ENCODE assay signal across 21 mouse cellular contexts in the genomic region with DNA sequence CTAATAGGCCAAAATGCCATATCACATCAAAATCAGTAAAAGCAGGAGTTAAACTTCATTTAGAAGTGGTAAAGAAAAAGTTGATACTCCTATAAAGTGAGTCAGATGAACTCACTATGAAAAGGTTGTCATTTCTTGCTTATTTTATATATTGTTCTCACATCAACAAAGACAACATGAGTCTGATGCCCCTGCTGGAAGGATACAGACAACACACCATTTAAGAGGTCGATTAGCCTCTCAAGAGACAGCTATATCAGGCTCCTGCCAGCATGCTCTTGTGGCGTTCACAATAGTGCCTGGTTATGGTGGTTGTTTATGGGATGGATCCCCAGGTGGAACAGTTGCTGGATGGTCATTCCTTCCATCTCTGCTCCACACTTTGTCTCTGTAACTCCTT. TPM values are rescaled to one million over a fixed set of nuclear protein-coding genes. Genes with fewer than 3 reads are reported as not detected.
DNase-seq lines count a peak whose midpoint lies in the region; ATAC-seq and TF ChIP-seq lines count a peak whose summit lies in the region.
"Had no signal": no experiment of that assay in that cellular context is flagged by ENCODE, and none has a peak within 500 bp of the region (broad histone marks: within the 10 kb centered on the region; RNA-seq: fewer than 3 reads in every experiment).

No protein-coding gene starts in this region.

- H3K4me2 ChIP-seq in intestine, postnatal 0 days (replicated peaks; ENCODE audit: low read depth) = no peak overlapping the region
- H3K4me2 ChIP-seq in intestine, embryonic 16.5 days (ENCODE audit: low read depth, low read length) = no peak overlapping the region
- H3K4me2 ChIP-seq: embryonic facial prominence, embryonic 13.5 days; forebrain, embryonic 12.5 days; heart, embryonic 12.5 days; hindbrain, embryonic 14.5 days had no signal

- H3K9ac ChIP-seq in intestine, postnatal 0 days (ENCODE audit: low read depth, low read length) = no peak overlapping the region
- H3K9ac ChIP-seq in intestine, embryonic 16.5 days (ENCODE audit: low read depth, low read length) = no peak overlapping the region
- H3K9ac ChIP-seq: embryonic facial prominence, embryonic 13.5 days; forebrain, embryonic 12.5 days; heart, embryonic 12.5 days; hindbrain, embryonic 14.5 days had no signal

- H3K9me3 ChIP-seq in intestine, postnatal 0 days (ENCODE audit: control insufficient read depth) = no peaks in the 10 kb centered on the region
- no peaks in the 10 kb centered on the region for H3K9me3 ChIP-seq in intestine, embryonic 16.5 days (ENCODE audit: control insufficient read depth, low read length)
- H3K9me3 ChIP-seq: embryonic facial prominence, embryonic 13.5 days; forebrain, embryonic 12.5 days; heart, embryonic 12.5 days; hindbrain, embryonic 10.5 days had no signal

- no peak for ATAC-seq in intestine, postnatal 0 days
- ATAC-seq in intestine, embryonic 16.5 days = no peak
- ATAC-seq in megakaryocyte progenitor cell, adult 5-6 weeks (replicated peaks; ENCODE audit: poor library complexity) = peak; percentile 73
- ATAC-seq: forebrain, embryonic 16.5 days; Patski had no signal

- H3K4me3 ChIP-seq in intestine, postnatal 0 days (ENCODE audit: low read depth, low read length) = no peak overlapping the region
- no peak overlapping the region for H3K4me3 ChIP-seq in intestine, embryonic 16.5 days (ENCODE audit: low read length)
- H3K4me3 ChIP-seq: embryonic facial prominence, embryonic 13.5 days; forebrain, embryonic 12.5 days; heart, embryonic 12.5 days; hindbrain, embryonic 10.5 days had no signal

- TF ChIP-seq CTCF in intestine, postnatal 0 days (IDR thresholded peaks at IDR 0.05; ENCODE audit: low read depth) = peak; percentile 39

- H3K27me3 ChIP-seq in intestine, postnatal 0 days (replicated peaks; ENCODE audit: control insufficient read depth, insufficient read depth, low read length) = no peaks in the 10 kb centered on the region
- H3K27me3 ChIP-seq in intestine, embryonic 16.5 days (replicated peaks; ENCODE audit: control insufficient read depth, insufficient read depth, low read length) = no peaks in the 10 kb centered on the region
- H3K27me3 ChIP-seq: embryonic facial prominence, embryonic 13.5 days; forebrain, embryonic 12.5 days; heart, embryonic 12.5 days; Patski had no signal

- H3K4me1 ChIP-seq in intestine, postnatal 0 days (replicated peaks; ENCODE audit: control insufficient read depth, insufficient read depth, low read length) = no peaks in the 10 kb centered on the region
- no peaks in the 10 kb centered on the region for H3K4me1 ChIP-seq in intestine, embryonic 16.5 days (ENCODE audit: control insufficient read depth, insufficient read depth, low read length)
- H3K4me1 ChIP-seq: forebrain, embryonic 12.5 days; heart, embryonic 12.5 days; hindbrain, embryonic 10.5 days had no signal

- 75% methylated on average over 2 of the region's 2 CpGs for WGBS in intestine, postnatal 0 days
- WGBS in intestine, embryonic 16.5 days = 68% methylated on average over 2 of the region's 2 CpGs

- peak; percentile 28 for DNase-seq in thymus, postnatal 0 days (ENCODE audit: low spot score)
- DNase-seq in thymus, postnatal 36 days = no peak
- no peak for DNase-seq in cerebellum, adult 11 months
- no peak for DNase-seq in kidney, postnatal 4 days
- DNase-seq: adrenal gland, postnatal 10 days; cerebellum, adult 11-12 months; cerebellum, adult 9-10 months; cerebellum, postnatal 25 days; gastrocnemius, postnatal 10 days had no signal

- no peak overlapping the region for H3K27ac ChIP-seq in intestine, postnatal 0 days (ENCODE audit: low read depth, low read length)
- no peak overlapping the region for H3K27ac ChIP-seq in intestine, embryonic 16.5 days (ENCODE audit: low read length)
- H3K27ac ChIP-seq: embryonic facial prominence, embryonic 13.5 days; forebrain, embryonic 12.5 days; hindbrain, embryonic 10.5 days; hindbrain, embryonic 14.5 days had no signal

- peaks cover 40% of the 10 kb centered on the region for H3K36me3 ChIP-seq in intestine, postnatal 0 days (ENCODE audit: control insufficient read depth, insufficient read depth)
- H3K36me3 ChIP-seq in intestine, embryonic 16.5 days (ENCODE audit: control insufficient read depth, insufficient read depth, low read length) = 0 out of 2 replicates have a peak, but pooled peaks cover 4% of the 10 kb centered on the region
- H3K36me3 ChIP-seq: forebrain, embryonic 12.5 days had no signal

RNA-seq across cellular contexts. Expression of a gene that starts 24.7 kb away (rescaled TPM):
- polyA plus RNA-seq in intestine, postnatal 0 days (2015; fragmentation: Nextera tagmentation; extraction: Ambion mirVana) = 0.13 TPM in 1 of 2 replicates, not detected in the other
- 0.11 and 0.12 TPM in 2 replicates for polyA plus RNA-seq in intestine, embryonic 16.5 days (2015; fragmentation: Nextera tagmentation; extraction: Ambion mirVana)
- polyA plus RNA-seq in thymus, postnatal 0 days (2015; fragmentation: Nextera tagmentation; extraction: Ambion mirVana) = 0.08 and 0.10 TPM in 2 replicates
- not detected in 2 replicates for total RNA-seq in megakaryocyte progenitor cell, adult 5-6 weeks (2015)
- not detected in 2 replicates for total RNA-seq in megakaryocyte progenitor cell, adult 5-6 weeks (2017)
- total RNA-seq: adrenal gland, postnatal 10 days; heart, postnatal 25 days had no signal
- polyA plus RNA-seq: C2C12; forebrain, embryonic 12.5 days; Patski had no signal
